Mouse (Mus musculus): ENCODE data around the gene Ctf2.
"Not testable (repeated sequence)": the region's sequence is repeated elsewhere in the genome, so short reads cannot be mapped to it uniquely, and the experiment has no call there.

The Ctf2 gene

GRCm38 (mm10) chr7:127732066-127732465, at the start of gene Ctf2:
TSS of gene Ctf2 (minus strand) at chr7:127732166.
- DNase-seq (ENCODE audit: low read depth, low spot score) = not testable (repeated sequence)

- no peak for DNase-seq (ENCODE audit: low read depth, low spot score)
These were observed 46.4 kb upstream of the Ctf2 start for GRCm38 (mm10) chr7:127778350-127778749.

- DNase-seq (ENCODE audit: low read depth, low spot score) = no peak
These were observed 45.7 kb upstream of the Ctf2 start for GRCm38 (mm10) chr7:127777474-127778266.

- peak; percentile 91 for DNase-seq (ENCODE audit: low read depth, low spot score)
These were observed 45.0 kb upstream of the Ctf2 start for GRCm38 (mm10) chr7:127776878-127777473.

- DNase-seq (ENCODE audit: low read depth, low spot score) = peak; percentile 78
These were observed 44.5 kb upstream of the Ctf2 start, which contains the start of gene Setd1a for GRCm38 (mm10) chr7:127776426-127776825. TSS of gene Setd1a (plus strand) at chr7:127776670.

- not testable (repeated sequence) for DNase-seq (ENCODE audit: low read depth, low spot score)
These were observed 43.9 kb upstream of the Ctf2 start for GRCm38 (mm10) chr7:127775837-127776236.

- no peak for DNase-seq (ENCODE audit: low read depth, low spot score)
These were observed 41.9 kb upstream of the Ctf2 start for GRCm38 (mm10) chr7:127773664-127774384.

GRCm38 (mm10) chr7:127772557-127772956, 40.6 kb upstream of the Ctf2 start:
- no peak for DNase-seq (ENCODE audit: low read depth, low spot score)

- DNase-seq (ENCODE audit: low read depth, low spot score) = no peak
These were observed 40.1 kb upstream of the Ctf2 start for GRCm38 (mm10) chr7:127772080-127772479.

GRCm38 (mm10) chr7:127771262-127771661, 39.3 kb upstream of the Ctf2 start:
- DNase-seq (ENCODE audit: low read depth, low spot score) = no peak

GRCm38 (mm10) chr7:127770039-127770905, 38.3 kb upstream of the Ctf2 start:
- DNase-seq (ENCODE audit: low read depth, low spot score) = no peak

GRCm38 (mm10) chr7:127769651-127770038, 37.7 kb upstream of the Ctf2 start, which contains the start of gene Orai3:
TSS of gene Orai3 (plus strand) at chr7:127769815.
- no peak for DNase-seq (ENCODE audit: low read depth, low spot score)

- DNase-seq (ENCODE audit: low read depth, low spot score) = peak; percentile 93
These were observed 37.1 kb upstream of the Ctf2 start for GRCm38 (mm10) chr7:127768997-127769593.

- DNase-seq (ENCODE audit: low read depth, low spot score) = no peak
These were observed 36.5 kb upstream of the Ctf2 start for GRCm38 (mm10) chr7:127768346-127768996.

- DNase-seq (ENCODE audit: low read depth, low spot score) = no peak
These were observed 35.8 kb upstream of the Ctf2 start for GRCm38 (mm10) chr7:127767671-127768345.

- no peak for DNase-seq (ENCODE audit: low read depth, low spot score)
These were observed 35.1 kb upstream of the Ctf2 start for GRCm38 (mm10) chr7:127766851-127767609.

- DNase-seq (ENCODE audit: low read depth, low spot score) = no peak
These were observed 33.8 kb upstream of the Ctf2 start for GRCm38 (mm10) chr7:127765756-127766155.

- DNase-seq (ENCODE audit: low read depth, low spot score) = no peak
These were observed 31.7 kb upstream of the Ctf2 start for GRCm38 (mm10) chr7:127763642-127764041.

- no peak for DNase-seq (ENCODE audit: low read depth, low spot score)
These were observed 29.1 kb upstream of the Ctf2 start for GRCm38 (mm10) chr7:127761026-127761425.

Measured in brain, embryonic 18.5 days (tissue).